Mouse (Mus musculus): ENCODE results near the gene Gart. TPM values are rescaled to one million over a fixed set of nuclear protein-coding genes. Genes with fewer than 3 reads are reported as not detected.

The Gart gene
- polyA plus RNA-seq, 1 experiment = 34.9 TPM

GRCm38 (mm10) chr16:91639161-91639560 is 7.6 kb downstream of the Gart start:
- TF ChIP-seq POLR2A (IDR thresholded peaks at IDR 0.05; ENCODE audit: extremely low read depth, insufficient read depth, low read length) (no peak), CTCF (IDR thresholded peaks at IDR 0.05; ENCODE audit: extremely low read depth, insufficient read depth, low read length) (no peak)
- peak overlapping the region; percentile 72; the same call in 1 of the 2 replicates for H3K27ac ChIP-seq (ENCODE audit: insufficient read depth, low read length)

GRCm38 (mm10) chr16:91633641-91634040 is 13.1 kb downstream of the Gart start:
- H3K27ac ChIP-seq (ENCODE audit: insufficient read depth, low read length) = no peak overlapping the region
- no peak for TF ChIP-seq CTCF (IDR thresholded peaks at IDR 0.05; ENCODE audit: extremely low read depth, insufficient read depth, low read length)
- TF ChIP-seq POLR2A (IDR thresholded peaks at IDR 0.05; ENCODE audit: extremely low read depth, insufficient read depth, low read length) = no peak
- H3K4me3 ChIP-seq (ENCODE audit: insufficient read depth, low read length) = no peak overlapping the region
- no peaks in the 10 kb centered on the region; the same call in 1 of the 2 replicates for H3K4me1 ChIP-seq (ENCODE audit: control insufficient read depth, insufficient read depth, low read length)

More at GRCm38 (mm10) chr16:91639161-91639560, 7.6 kb downstream of the Gart start:
- Histone ChIP-seq H3K4me3 (ENCODE audit: insufficient read depth, low read length) (no peak overlapping the region), H3K4me1 (ENCODE audit: control insufficient read depth, insufficient read depth, low read length) (peaks cover 6% of the 10 kb centered on the region)

- Histone ChIP-seq H3K4me3 (ENCODE audit: insufficient read depth, low read length) (no peak overlapping the region), H3K27ac (ENCODE audit: insufficient read depth, low read length) (no peak overlapping the region), H3K4me1 (ENCODE audit: control insufficient read depth, insufficient read depth, low read length) (no peaks in the 10 kb centered on the region; the same call in 1 of the 2 replicates)
- TF ChIP-seq CTCF (IDR thresholded peaks at IDR 0.05; ENCODE audit: extremely low read depth, insufficient read depth, low read length) (no peak), POLR2A (IDR thresholded peaks at IDR 0.05; ENCODE audit: extremely low read depth, insufficient read depth, low read length) (no peak)
These were observed 13.8 kb downstream of the Gart start for GRCm38 (mm10) chr16:91632940-91633339.

GRCm38 (mm10) chr16:91632439-91632838 is 14.3 kb downstream of the Gart start:
- TF ChIP-seq POLR2A (IDR thresholded peaks at IDR 0.05; ENCODE audit: extremely low read depth, insufficient read depth, low read length) = no peak
- no peak for TF ChIP-seq CTCF (IDR thresholded peaks at IDR 0.05; ENCODE audit: extremely low read depth, insufficient read depth, low read length)
- no peaks in the 10 kb centered on the region; the same call in 1 of the 2 replicates for H3K4me1 ChIP-seq (ENCODE audit: control insufficient read depth, insufficient read depth, low read length)

GRCm38 (mm10) chr16:91630584-91630983 is 16.2 kb downstream of the Gart start:
- H3K4me3 ChIP-seq (ENCODE audit: insufficient read depth, low read length) = no peak overlapping the region
- no peak overlapping the region for H3K27ac ChIP-seq (ENCODE audit: insufficient read depth, low read length)
- H3K4me1 ChIP-seq (ENCODE audit: control insufficient read depth, insufficient read depth, low read length) = no peaks in the 10 kb centered on the region; the same call in 1 of the 2 replicates
- TF ChIP-seq CTCF (IDR thresholded peaks at IDR 0.05; ENCODE audit: extremely low read depth, insufficient read depth, low read length) (no peak), POLR2A (IDR thresholded peaks at IDR 0.05; ENCODE audit: extremely low read depth, insufficient read depth, low read length) (no peak)

More at GRCm38 (mm10) chr16:91632439-91632838, 14.3 kb downstream of the Gart start:
- Histone ChIP-seq H3K27ac (ENCODE audit: insufficient read depth, low read length) (no peak overlapping the region), H3K4me3 (ENCODE audit: insufficient read depth, low read length) (no peak overlapping the region)

GRCm38 (mm10) chr16:91629749-91630148 is 17.0 kb downstream of the Gart start:
- TF ChIP-seq CTCF (IDR thresholded peaks at IDR 0.05; ENCODE audit: extremely low read depth, insufficient read depth, low read length) (no peak), POLR2A (IDR thresholded peaks at IDR 0.05; ENCODE audit: extremely low read depth, insufficient read depth, low read length) (no peak)
- Histone ChIP-seq H3K4me3 (ENCODE audit: insufficient read depth, low read length) (no peak overlapping the region), H3K27ac (ENCODE audit: insufficient read depth, low read length) (no peak overlapping the region), H3K4me1 (ENCODE audit: control insufficient read depth, insufficient read depth, low read length) (no peaks in the 10 kb centered on the region; the same call in 1 of the 2 replicates)

GRCm38 (mm10) chr16:91628673-91629072 is 18.1 kb downstream of the Gart start:
- TF ChIP-seq POLR2A (IDR thresholded peaks at IDR 0.05; ENCODE audit: extremely low read depth, insufficient read depth, low read length) (no peak), CTCF (IDR thresholded peaks at IDR 0.05; ENCODE audit: extremely low read depth, insufficient read depth, low read length) (no peak)
- Histone ChIP-seq H3K27ac (ENCODE audit: insufficient read depth, low read length) (no peak overlapping the region), H3K4me1 (ENCODE audit: control insufficient read depth, insufficient read depth, low read length) (no peaks in the 10 kb centered on the region; the same call in 1 of the 2 replicates), H3K4me3 (ENCODE audit: insufficient read depth, low read length) (no peak overlapping the region)

- TF ChIP-seq POLR2A (IDR thresholded peaks at IDR 0.05; ENCODE audit: extremely low read depth, insufficient read depth, low read length) (no peak), CTCF (IDR thresholded peaks at IDR 0.05; ENCODE audit: extremely low read depth, insufficient read depth, low read length) (no peak)
- H3K27ac ChIP-seq (ENCODE audit: insufficient read depth, low read length) = no peak overlapping the region
- H3K4me1 ChIP-seq (ENCODE audit: control insufficient read depth, insufficient read depth, low read length) = no peaks in the 10 kb centered on the region; the same call in 1 of the 2 replicates
- no peak overlapping the region for H3K4me3 ChIP-seq (ENCODE audit: insufficient read depth, low read length)
These were observed 18.9 kb downstream of the Gart start for GRCm38 (mm10) chr16:91627831-91628230.

- TF ChIP-seq POLR2A (IDR thresholded peaks at IDR 0.05; ENCODE audit: extremely low read depth, insufficient read depth, low read length) = no peak
- TF ChIP-seq CTCF (IDR thresholded peaks at IDR 0.05; ENCODE audit: extremely low read depth, insufficient read depth, low read length) = no peak
These were observed 23.7 kb downstream of the Gart start for GRCm38 (mm10) chr16:91623074-91623473.

GRCm38 (mm10) chr16:91620991-91621390 is 25.8 kb downstream of the Gart start:
- Histone ChIP-seq H3K27ac (ENCODE audit: insufficient read depth, low read length) (no peak overlapping the region), H3K4me3 (ENCODE audit: insufficient read depth, low read length) (no peak overlapping the region), H3K4me1 (ENCODE audit: control insufficient read depth, insufficient read depth, low read length) (no peaks in the 10 kb centered on the region)
- TF ChIP-seq CTCF (IDR thresholded peaks at IDR 0.05; ENCODE audit: extremely low read depth, insufficient read depth, low read length) = no peak
- no peak for TF ChIP-seq POLR2A (IDR thresholded peaks at IDR 0.05; ENCODE audit: extremely low read depth, insufficient read depth, low read length)

More at GRCm38 (mm10) chr16:91623074-91623473, 23.7 kb downstream of the Gart start:
- Histone ChIP-seq H3K4me1 (ENCODE audit: control insufficient read depth, insufficient read depth, low read length) (no peaks in the 10 kb centered on the region), H3K27ac (ENCODE audit: insufficient read depth, low read length) (no peak overlapping the region), H3K4me3 (ENCODE audit: insufficient read depth, low read length) (no peak overlapping the region)
